Mouse (Mus musculus) forebrain, embryonic 14.5 days (tissue): ENCODE measurements around the gene Abr. TPM values are rescaled to one million over a fixed set of nuclear protein-coding genes. Genes with fewer than 3 reads are reported as not detected.

ENCODE experiments used
- ATAC-seq: fragments of 200-750 bp; cut with Nextera tagmentation; 2 replicates; pipeline ENCODE4 v1.8.0; 2017; ENCODE audit warnings: mild to moderate bottlenecking, moderate library complexity
- DNase-seq: peaks from one replicate; pipeline ENCODE4 v3.0.0-alpha.2; 2015; ENCODE audit warnings: low spot score
- H3K27ac ChIP-seq: fragments of 300-500 bp; sonication (generic); 2 replicates; pipeline ENCODE4 v1.5.1; 2014; ENCODE audit warnings: low read depth, mild to moderate bottlenecking, control low read depth, low read length, moderate library complexity
- H3K27me3 ChIP-seq: fragments of 300-500 bp; sonication (generic); replicated peaks from 2 replicates; pipeline ENCODE4 v1.6.1; 2014; ENCODE audit warnings: low read length, control low read depth, mixed read lengths; ENCODE audit not compliant: control insufficient read depth, insufficient read depth
- H3K36me3 ChIP-seq: fragments of 300-500 bp; sonication (generic); 2 replicates; pipeline ENCODE4 v1.6.1; 2014; ENCODE audit warnings: low read length, control low read depth; ENCODE audit not compliant: control insufficient read depth, insufficient read depth
- H3K4me1 ChIP-seq: fragments of 300-500 bp; sonication (generic); 2 replicates; pipeline ENCODE4 v1.6.1; 2014; ENCODE audit warnings: antibody characterized with exemption, low read length, control low read depth; ENCODE audit not compliant: control insufficient read depth, insufficient read depth
- H3K4me2 ChIP-seq: fragments of 300-500 bp; sonication (generic); 2 replicates; pipeline ENCODE4 v1.6.1; 2014; ENCODE audit warnings: mild to moderate bottlenecking, control low read depth, low read length
- H3K4me3 ChIP-seq: fragments of 300-500 bp; sonication (generic); 2 replicates; pipeline ENCODE4 v1.5.1; 2014; ENCODE audit warnings: low read depth, low read length, control low read depth
- H3K9ac ChIP-seq: fragments of 300-500 bp; sonication (generic); 2 replicates; pipeline ENCODE4 v1.6.1; 2014; ENCODE audit warnings: mild to moderate bottlenecking, low read length, control low read depth, moderate library complexity
- H3K9me3 ChIP-seq: fragments of 300-500 bp; sonication (generic); replicated peaks from 2 replicates; pipeline ENCODE4 v1.6.1; 2016; ENCODE audit warnings: low read length, control low read depth, mixed read lengths; ENCODE audit not compliant: control insufficient read depth
- WGBS: fragments of 180-500 bp; shearing (Covaris S2); extraction: QIAGEN DNeasy Blood & Tissue Kit; methylation state at CpG from one replicate; pipeline ENCODE4 v1.1.7; 2014; 5-methylcytosine and 5-hydroxymethylcytosine counted together
- polyA plus RNA-seq: library from polyadenylated mRNA; unstranded; fragments of >200 nt; fragmentation: Nextera tagmentation; extraction: Ambion mirVana; gene quantifications from 2 replicates; pipeline ENCODE4 v1.2.1, GENCODE M21; 2014

Abr gene
- polyA plus RNA-seq, 1 experiment from 2014 or later, result 88.8 TPM

GRCm38 (mm10) chr11:76388711-76389110 lies 233.4 kb downstream of the Abr start:
- H3K4me3 ChIP-seq, result no peak overlapping the region
- ATAC-seq (no peak; the same call in 1 of the 2 replicates), DNase-seq (peak; percentile 54)
- H3K9ac ChIP-seq, result no peak overlapping the region
- WGBS, result 6% methylated on average over 7 of the region's 7 CpGs
- H3K27me3 ChIP-seq, result no peaks in the 10 kb centered on the region
- H3K36me3 ChIP-seq, result no peaks in the 10 kb centered on the region
- H3K4me1 ChIP-seq, result peaks cover 26% of the 10 kb centered on the region
- no peak overlapping the region for H3K27ac ChIP-seq
- peak overlapping the region; percentile 34; the same call in 1 of the 2 replicates for H3K4me2 ChIP-seq
- no peaks in the 10 kb centered on the region for H3K9me3 ChIP-seq

- no peak overlapping the region for H3K9ac ChIP-seq
- peaks cover 37% of the 10 kb centered on the region for H3K4me1 ChIP-seq
- WGBS, result 76% methylated on average over 1 of the region's 1 CpGs
- no peak for ATAC-seq
- H3K36me3 ChIP-seq, result no peaks in the 10 kb centered on the region
- H3K4me2 ChIP-seq, result no peak overlapping the region
- H3K27me3 ChIP-seq, result no peaks in the 10 kb centered on the region
- H3K27ac ChIP-seq, result no peak overlapping the region
- DNase-seq, result no peak
- no peak overlapping the region for H3K4me3 ChIP-seq
- H3K9me3 ChIP-seq, result no peaks in the 10 kb centered on the region
Measured at GRCm38 (mm10) chr11:76387097-76387496, 235.0 kb downstream of the Abr start.

- H3K36me3 ChIP-seq, result no peaks in the 10 kb centered on the region
- no peak for DNase-seq
- H3K4me3 ChIP-seq, result no peak overlapping the region
- H3K4me1 ChIP-seq, result peaks cover 37% of the 10 kb centered on the region
- no peak overlapping the region for H3K4me2 ChIP-seq
- WGBS, result 7% methylated on average over 3 of the region's 3 CpGs
- H3K9me3 ChIP-seq, result no peaks in the 10 kb centered on the region
- peak overlapping the region; percentile 2; the same call in 1 of the 2 replicates for H3K9ac ChIP-seq
- H3K27me3 ChIP-seq, result no peaks in the 10 kb centered on the region
- no peak for ATAC-seq
- H3K27ac ChIP-seq, result peak overlapping the region; percentile 79
Measured at GRCm38 (mm10) chr11:76385746-76386145, 236.4 kb downstream of the Abr start.

- DNase-seq, result peak; percentile 85
- Histone ChIP-seq H3K9me3 (no peaks in the 10 kb centered on the region), H3K27me3 (no peaks in the 10 kb centered on the region), H3K27ac (peak overlapping the region; percentile 79), H3K4me3 (no peak overlapping the region), H3K9ac (peak overlapping the region; percentile 2; the same call in 1 of the 2 replicates), H3K4me1 (peaks cover 42% of the 10 kb centered on the region), H3K36me3 (no peaks in the 10 kb centered on the region), H3K4me2 (no peak overlapping the region)
- WGBS, result 6% methylated on average over 4 of the region's 4 CpGs
- ATAC-seq, result peak; percentile 74
Measured at GRCm38 (mm10) chr11:76385017-76385416, 237.1 kb downstream of the Abr start.

- DNase-seq (peak; percentile 68), ATAC-seq (no peak)
- Histone ChIP-seq H3K4me2 (no peak overlapping the region), H3K36me3 (no peaks in the 10 kb centered on the region), H3K9me3 (no peaks in the 10 kb centered on the region), H3K27ac (peak overlapping the region; percentile 79), H3K4me1 (peaks cover 42% of the 10 kb centered on the region), H3K27me3 (no peaks in the 10 kb centered on the region), H3K4me3 (no peak overlapping the region), H3K9ac (no peak overlapping the region)
- 11% methylated on average over 5 of the region's 5 CpGs for WGBS
Measured at GRCm38 (mm10) chr11:76384307-76384706, 237.8 kb downstream of the Abr start.

- H3K4me2 ChIP-seq, result no peak overlapping the region
Measured at GRCm38 (mm10) chr11:76382711-76383324, 239.3 kb downstream of the Abr start.

GRCm38 (mm10) chr11:76381201-76381885 lies 240.8 kb downstream of the Abr start:
- Histone ChIP-seq H3K9me3 (no peaks in the 10 kb centered on the region), H3K4me3 (no peak overlapping the region), H3K4me1 (peaks cover 37% of the 10 kb centered on the region), H3K36me3 (no peaks in the 10 kb centered on the region), H3K27me3 (no peaks in the 10 kb centered on the region), H3K9ac (no peak overlapping the region), H3K4me2 (no peak overlapping the region), H3K27ac (no peak overlapping the region)
- ATAC-seq (no peak), DNase-seq (no peak)
- 85% methylated on average over 15 of the region's 15 CpGs for WGBS

More at GRCm38 (mm10) chr11:76382711-76383324, 239.3 kb downstream of the Abr start:
- 7% methylated on average over 13 of the region's 13 CpGs for WGBS
- DNase-seq (peak; percentile 66), ATAC-seq (peak; percentile 35; the same call in 1 of the 2 replicates)
- no peaks in the 10 kb centered on the region for H3K36me3 ChIP-seq
- H3K27ac ChIP-seq, result peak overlapping the region; percentile 40; the same call in 1 of the 2 replicates
- H3K9me3 ChIP-seq, result no peaks in the 10 kb centered on the region
- H3K27me3 ChIP-seq, result no peaks in the 10 kb centered on the region
- no peak overlapping the region for H3K4me3 ChIP-seq
- no peak overlapping the region for H3K9ac ChIP-seq
- peaks cover 37% of the 10 kb centered on the region for H3K4me1 ChIP-seq

- no peak overlapping the region for H3K4me2 ChIP-seq
- ATAC-seq (no peak), DNase-seq (no peak)
- peaks cover 28% of the 10 kb centered on the region for H3K4me1 ChIP-seq
- no peak overlapping the region for H3K27ac ChIP-seq
- H3K27me3 ChIP-seq, result no peaks in the 10 kb centered on the region
- 54% methylated on average over 11 of the region's 11 CpGs for WGBS
- H3K9ac ChIP-seq, result no peak overlapping the region
- H3K9me3 ChIP-seq, result no peaks in the 10 kb centered on the region
- no peaks in the 10 kb centered on the region for H3K36me3 ChIP-seq
- H3K4me3 ChIP-seq, result no peak overlapping the region
Measured at GRCm38 (mm10) chr11:76379921-76380544, 242.1 kb downstream of the Abr start.
